Mouse (Mus musculus): ENCODE data around the gene Fam114a2.

GRCm38 (mm10) chr11:57515218-57515617, 3.2 kb downstream of the Fam114a2 start:
- TF ChIP-seq POLR2A (IDR thresholded peaks at IDR 0.05; ENCODE audit: low read depth, low read length) (no peak), CTCF (conservative IDR thresholded peaks at IDR 0.05; ENCODE audit: insufficient read depth, insufficient read length, low read depth, low read length) (no peak)

Measured in kidney, adult 2 months (tissue).